Mouse (Mus musculus): ENCODE measurements around the gene Gm3250. TPM values are rescaled to one million over a fixed set of nuclear protein-coding genes. Genes with fewer than 3 reads are reported as not detected.

Gm3250 gene
- total and polyA plus RNA-seq, 3 experiments: not detected

DNA sequence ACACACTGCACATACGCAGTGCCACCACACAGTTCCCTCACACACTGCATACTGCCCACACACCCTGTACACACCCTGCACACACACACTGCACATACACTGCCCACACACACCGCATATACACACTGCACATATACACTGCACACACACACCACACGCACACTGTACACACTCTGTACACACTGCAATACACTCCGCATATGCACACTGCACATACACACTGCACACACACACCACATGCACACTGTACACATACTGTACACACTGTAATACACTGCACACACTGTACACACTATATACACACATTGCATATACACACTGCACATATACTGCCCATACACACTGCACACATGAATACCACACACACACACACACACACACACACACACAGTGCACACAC is 36.2 kb upstream of the Gm3250 start:
- Histone ChIP-seq H3K4me2 (ENCODE audit: insufficient read depth, low read depth, poor library complexity, severe bottlenecking) (no peak overlapping the region), H3K27ac (ENCODE audit: insufficient read depth, low read depth) (no peak overlapping the region), H3K4me3 (replicated peaks in 1 of 3; ENCODE audit: low read depth in 2 of 3, low read length in 2 of 3, poor library complexity in 1 of 3) (no peak overlapping the region), H3K9me3 (replicated peaks; ENCODE audit: low read length) (no peaks in the 10 kb centered on the region), H3K79me2 (replicated peaks; ENCODE audit: control insufficient read depth, extremely low read depth, insufficient read depth, poor library complexity, severe bottlenecking) (no peaks in the 10 kb centered on the region), H3K9ac (ENCODE audit: insufficient read depth, low read depth) (no peak overlapping the region), H3K27me3 (replicated peaks) (peaks cover 70% of the 10 kb centered on the region), H3K36me3 (replicated peaks in 1 of 2; ENCODE audit: control insufficient read depth in 1 of 2, insufficient read depth in 1 of 2, low read length in 1 of 2) (no peaks in the 10 kb centered on the region), H3K4me1 (ENCODE audit: control insufficient read depth in 1 of 2, insufficient read depth in 2 of 2) (0 out of 4 replicates have a peak, but pooled peaks cover 0 to 3% of the 10 kb centered on the region in 2 experiments)
- dilution Hi-C loops (cut with MboI; ENCODE audit: extremely low pct_ligation_motif_present, extremely low pct_unique_long_range_greater_than_20kb, low sequenced_read_pairs) (no loop called here), in situ Hi-C loops (cut with MboI; ENCODE audit: low pct_ligation_motif_present, low pct_unique_long_range_greater_than_20kb, low sequenced_read_pairs) (no loop called here)
- TF ChIP-seq NELFE (IDR thresholded peaks at IDR 0.05; ENCODE audit: low read depth, low read length) (no peak), CHD2 (IDR thresholded peaks at IDR 0.05; ENCODE audit: low read length) (no peak), JUN (IDR thresholded peaks at IDR 0.05; ENCODE audit: insufficient read depth, low read depth, low read length) (no peak), CHD1 (IDR thresholded peaks at IDR 0.05; ENCODE audit: low read depth, low read length) (no peak), ZMIZ1 (IDR thresholded peaks at IDR 0.05; ENCODE audit: low read depth, low read length) (no peak), USF2 (conservative IDR thresholded peaks at IDR 0.05; ENCODE audit: low read depth, low read length) (no peak), UBTF (IDR thresholded peaks at IDR 0.05; ENCODE audit: low read depth, low read length) (no peak), IRF4 (IDR thresholded peaks at IDR 0.05; ENCODE audit: low read depth, low read length) (no peak), JUND (conservative IDR thresholded peaks at IDR 0.05; ENCODE audit: low read depth, low read length) (no peak), ZKSCAN1 (IDR thresholded peaks at IDR 0.05; ENCODE audit: borderline replicate concordance, low read depth, low read length) (no peak), RAD21 (IDR thresholded peaks at IDR 0.05; ENCODE audit: low read depth, low read length) (no peak), SIN3A (IDR thresholded peaks at IDR 0.05; ENCODE audit: low read length) (no peak), PAX5 (IDR thresholded peaks at IDR 0.05; ENCODE audit: low read length) (no peak), POLR2A (IDR thresholded peaks at IDR 0.05; ENCODE audit: low read depth, low read length) (no peak), MAZ (IDR thresholded peaks at IDR 0.05; ENCODE audit: low read depth, low read length) (no peak), CTCF (conservative IDR thresholded peaks at IDR 0.05 in 1 of 2, IDR thresholded peaks at IDR 0.05 in 1 of 2; ENCODE audit: low read depth in 2 of 2, low read length in 2 of 2) (no peak), KAT2A (IDR thresholded peaks at IDR 0.05; ENCODE audit: insufficient replicate concordance, low read length) (no peak), TBP (conservative IDR thresholded peaks at IDR 0.05; ENCODE audit: low read depth, low read length) (no peak), MXI1 (IDR thresholded peaks at IDR 0.05; ENCODE audit: low read depth, low read length) (no peak), NRF1 (IDR thresholded peaks at IDR 0.05; ENCODE audit: low read depth, low read length) (no peak)
- no peak for DNase-seq (ENCODE audit: extremely low read depth)

DNA sequence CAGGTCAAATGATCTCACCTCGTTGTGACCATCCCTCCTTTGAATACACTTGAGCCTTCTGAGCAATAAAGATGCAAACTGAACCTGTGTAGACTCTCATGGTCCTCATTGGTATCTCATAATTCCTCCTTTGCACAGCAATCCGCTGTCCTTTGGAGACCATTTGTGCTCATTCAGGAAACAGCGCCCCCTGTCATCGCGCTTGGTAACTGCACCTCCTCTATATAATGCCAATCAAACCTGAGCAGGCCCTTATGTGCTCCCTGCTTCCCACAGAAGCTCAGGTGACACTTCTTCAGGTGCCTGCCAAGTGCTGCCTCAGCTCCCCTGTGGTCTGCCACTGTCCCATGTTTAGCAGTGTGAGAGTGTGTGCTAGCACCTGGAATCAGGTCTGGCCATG is 33.2 kb upstream of the Gm3250 start:
- no peak overlapping the region for H3K4me3 ChIP-seq (replicated peaks in 1 of 3; ENCODE audit: low read depth in 2 of 3, low read length in 2 of 3, poor library complexity in 1 of 3)
- in situ Hi-C loops (cut with MboI; ENCODE audit: low pct_ligation_motif_present, low pct_unique_long_range_greater_than_20kb, low sequenced_read_pairs): no loop called here
- H3K27ac ChIP-seq (ENCODE audit: insufficient read depth, low read depth): no peak overlapping the region
- DNase-seq (ENCODE audit: extremely low read depth): peak; percentile 26
- H3K27me3 ChIP-seq (replicated peaks): peaks cover 76% of the 10 kb centered on the region
- H3K36me3 ChIP-seq (replicated peaks in 1 of 2; ENCODE audit: control insufficient read depth in 1 of 2, insufficient read depth in 1 of 2, low read length in 1 of 2): no peaks in the 10 kb centered on the region
- 0 out of 4 replicates have a peak, but pooled peaks cover 0 to 3% of the 10 kb centered on the region in 2 experiments for H3K4me1 ChIP-seq (ENCODE audit: control insufficient read depth in 1 of 2, insufficient read depth in 2 of 2)
- no peak overlapping the region for H3K9ac ChIP-seq (ENCODE audit: insufficient read depth, low read depth)
- H3K4me2 ChIP-seq (ENCODE audit: insufficient read depth, low read depth, poor library complexity, severe bottlenecking): no peak overlapping the region
- dilution Hi-C loops (cut with MboI; ENCODE audit: extremely low pct_ligation_motif_present, extremely low pct_unique_long_range_greater_than_20kb, low sequenced_read_pairs): no loop called here
- H3K9me3 ChIP-seq (replicated peaks; ENCODE audit: low read length): no peaks in the 10 kb centered on the region
- no peaks in the 10 kb centered on the region for H3K79me2 ChIP-seq (replicated peaks; ENCODE audit: control insufficient read depth, extremely low read depth, insufficient read depth, poor library complexity, severe bottlenecking)
- TF ChIP-seq E2F4 (IDR thresholded peaks at IDR 0.05; ENCODE audit: insufficient replicate concordance, low read depth, low read length) (no peak), USF2 (conservative IDR thresholded peaks at IDR 0.05; ENCODE audit: low read depth, low read length) (no peak), JUN (IDR thresholded peaks at IDR 0.05; ENCODE audit: insufficient read depth, low read depth, low read length) (no peak), NELFE (IDR thresholded peaks at IDR 0.05; ENCODE audit: low read depth, low read length) (no peak), SMC3 (IDR thresholded peaks at IDR 0.05; ENCODE audit: low read depth, low read length) (peak; percentile 50), ELF1 (IDR thresholded peaks at IDR 0.05; ENCODE audit: low read depth, low read length) (no peak), JUND (conservative IDR thresholded peaks at IDR 0.05; ENCODE audit: low read depth, low read length) (no peak), GABPA (IDR thresholded peaks at IDR 0.05; ENCODE audit: insufficient replicate concordance, low read depth, low read length) (no peak), MAFK (IDR thresholded peaks at IDR 0.05; ENCODE audit: insufficient replicate concordance, low read length) (no peak), ZKSCAN1 (IDR thresholded peaks at IDR 0.05; ENCODE audit: borderline replicate concordance, low read depth, low read length) (no peak), SIN3A (IDR thresholded peaks at IDR 0.05; ENCODE audit: low read length) (no peak), PAX5 (IDR thresholded peaks at IDR 0.05; ENCODE audit: low read length) (no peak), CTCF (conservative IDR thresholded peaks at IDR 0.05 in 1 of 2, IDR thresholded peaks at IDR 0.05 in 1 of 2; ENCODE audit: low read depth in 2 of 2, low read length in 2 of 2) (peak; percentile 72 to 81), RAD21 (IDR thresholded peaks at IDR 0.05; ENCODE audit: low read depth, low read length) (peak; percentile 26)

All from CH12.LX (cell line).